Mouse (Mus musculus): Measurements from ENCODE around the gene Rnf217. TPM values are rescaled to one million over a fixed set of nuclear protein-coding genes. Genes with fewer than 3 reads are reported as not detected.
A peak's percentile ranks its signal among the peaks of the same experiment; 100 is the strongest.

Gene Rnf217
- polyA plus RNA-seq, 1 experiment from 2014 or later: 1.0 TPM

DNA sequence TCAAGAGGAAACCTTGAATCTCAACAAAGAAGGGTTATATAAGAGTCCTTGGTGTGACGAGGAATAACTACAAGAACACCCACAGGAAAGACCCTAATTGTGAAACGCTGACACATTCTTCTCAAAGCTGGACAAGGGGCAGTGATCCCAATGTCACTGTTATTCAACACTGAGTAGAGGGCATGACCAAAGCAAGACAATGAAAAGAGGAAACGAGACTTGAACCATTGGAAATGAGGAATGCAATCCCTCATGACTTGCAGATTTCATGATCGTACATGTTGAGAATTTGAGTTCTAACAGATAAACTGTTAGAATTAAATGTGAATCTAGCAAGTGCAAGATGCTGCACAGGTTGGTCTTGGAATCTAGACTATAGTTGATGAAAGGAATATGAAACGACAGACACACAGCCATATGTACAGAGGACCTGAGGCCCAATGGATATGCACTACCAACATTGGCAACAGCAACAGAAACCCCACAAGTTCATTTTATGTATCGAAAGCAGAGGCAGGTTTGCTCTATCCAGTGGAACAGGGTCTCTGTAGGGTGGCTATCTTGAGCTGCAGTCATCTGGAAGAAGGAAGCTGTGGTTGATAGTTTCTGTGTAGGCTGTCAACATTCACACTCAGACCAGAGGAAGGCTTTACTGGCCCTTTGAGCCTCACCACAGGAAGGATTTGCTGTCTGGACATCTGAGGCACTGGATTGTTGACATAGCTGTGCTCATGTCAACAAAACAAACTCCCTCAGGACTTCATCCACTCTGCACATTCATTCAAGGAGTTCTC lies 64.6 kb downstream of the Rnf217 start:
- 73% methylated on average over 6 of the region's 6 CpGs for WGBS

GRCm38 (mm10) chr10:31540518-31540917 lies 68.5 kb downstream of the Rnf217 start:
- no peaks in the 10 kb centered on the region for H3K36me3 ChIP-seq
- H3K27ac ChIP-seq: no peak overlapping the region
- DNase-seq (ENCODE audit: low spot score): no peak
- H3K4me1 ChIP-seq (replicated peaks): no peaks in the 10 kb centered on the region
- no peaks in the 10 kb centered on the region for H3K9me3 ChIP-seq
- 86% methylated on average over 4 of the region's 4 CpGs for WGBS
- no peak overlapping the region for H3K4me3 ChIP-seq
- no peaks in the 10 kb centered on the region for H3K27me3 ChIP-seq (ENCODE audit: insufficient read depth, poor library complexity, severe bottlenecking)

More for the DNA sequence above, 64.6 kb downstream of the Rnf217 start:
- H3K9me3 ChIP-seq: no peaks in the 10 kb centered on the region
- no peaks in the 10 kb centered on the region for H3K4me1 ChIP-seq (replicated peaks)
- no peaks in the 10 kb centered on the region for H3K36me3 ChIP-seq
- H3K4me3 ChIP-seq: no peak overlapping the region
- no peak for DNase-seq (ENCODE audit: low spot score)
- H3K27me3 ChIP-seq (ENCODE audit: insufficient read depth, poor library complexity, severe bottlenecking): no peaks in the 10 kb centered on the region
- no peak overlapping the region for H3K27ac ChIP-seq

- H3K9me3 ChIP-seq: no peaks in the 10 kb centered on the region
- no peaks in the 10 kb centered on the region for H3K4me1 ChIP-seq (replicated peaks)
- no peak overlapping the region for H3K27ac ChIP-seq
- no peak overlapping the region for H3K4me3 ChIP-seq
- no peaks in the 10 kb centered on the region for H3K27me3 ChIP-seq (ENCODE audit: insufficient read depth, poor library complexity, severe bottlenecking)
- H3K36me3 ChIP-seq: no peaks in the 10 kb centered on the region
- WGBS: 76% methylated on average over 2 of the region's 2 CpGs
- DNase-seq (ENCODE audit: low spot score): no peak
These were observed 69.6 kb downstream of the Rnf217 start for GRCm38 (mm10) chr10:31539351-31539750.

GRCm38 (mm10) chr10:31538721-31539120 lies 70.3 kb downstream of the Rnf217 start:
- Histone ChIP-seq H3K4me1 (replicated peaks) (no peaks in the 10 kb centered on the region), H3K36me3 (no peaks in the 10 kb centered on the region), H3K4me3 (no peak overlapping the region), H3K27me3 (ENCODE audit: insufficient read depth, poor library complexity, severe bottlenecking) (no peaks in the 10 kb centered on the region), H3K9me3 (no peaks in the 10 kb centered on the region), H3K27ac (no peak overlapping the region)
- 84% methylated on average over 3 of the region's 3 CpGs for WGBS
- no peak for DNase-seq (ENCODE audit: low spot score)

DNA sequence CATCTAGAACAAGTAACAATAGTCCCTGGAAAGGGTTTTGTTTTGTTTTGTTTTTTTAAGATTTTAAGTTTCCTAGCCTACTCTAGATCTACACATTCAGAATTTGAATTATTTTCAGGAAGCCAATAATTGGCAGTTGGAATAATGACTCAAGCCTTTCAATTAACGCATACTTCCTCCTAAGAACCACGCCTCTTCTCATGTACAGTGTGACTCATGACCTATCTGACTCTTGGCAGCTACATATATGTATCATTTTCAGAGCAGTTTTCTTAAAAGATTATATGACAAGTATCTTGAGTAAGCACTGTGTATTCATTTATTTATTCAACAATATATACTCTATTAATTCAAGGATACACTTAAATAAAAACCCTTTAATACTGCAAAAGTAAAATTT lies 70.7 kb downstream of the Rnf217 start:
- Histone ChIP-seq H3K4me1 (replicated peaks) (no peaks in the 10 kb centered on the region), H3K4me3 (no peak overlapping the region), H3K36me3 (0 out of 2 replicates have a peak, but pooled peaks cover 3% of the 10 kb centered on the region), H3K27ac (no peak overlapping the region), H3K27me3 (ENCODE audit: insufficient read depth, poor library complexity, severe bottlenecking) (no peaks in the 10 kb centered on the region), H3K9me3 (no peaks in the 10 kb centered on the region)
- DNase-seq (ENCODE audit: low spot score): no peak
- 95% methylated on average over 2 of the region's 2 CpGs for WGBS

GRCm38 (mm10) chr10:31537213-31537612 lies 71.8 kb downstream of the Rnf217 start:
- no peak for DNase-seq (ENCODE audit: low spot score)
- WGBS: 74% methylated on average over 3 of the region's 3 CpGs
- H3K27me3 ChIP-seq (ENCODE audit: insufficient read depth, poor library complexity, severe bottlenecking): no peaks in the 10 kb centered on the region

DNA sequence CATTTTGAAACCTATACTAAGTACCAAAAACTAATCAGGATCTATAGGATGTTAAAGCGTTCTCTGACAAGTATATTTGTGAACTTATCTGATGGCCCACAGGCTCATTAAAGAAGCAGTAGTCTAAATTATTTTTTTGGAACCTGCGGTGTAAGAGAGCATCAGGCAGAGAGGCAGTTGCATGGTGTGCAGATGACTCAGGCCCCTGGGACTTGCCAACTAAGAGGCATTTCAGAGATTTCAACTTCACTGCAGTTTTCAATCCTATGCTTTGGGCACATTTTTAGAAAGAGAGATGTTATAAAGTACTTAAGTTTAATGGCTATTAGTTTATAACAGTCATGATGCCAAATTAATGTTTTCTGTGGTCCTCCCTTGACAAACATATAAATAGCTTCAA lies 73.9 kb downstream of the Rnf217 start:
- H3K4me3 ChIP-seq: no peak overlapping the region
- no peaks in the 10 kb centered on the region for H3K27me3 ChIP-seq (ENCODE audit: insufficient read depth, poor library complexity, severe bottlenecking)
- 90% methylated on average over 2 of the region's 2 CpGs for WGBS
- no peak for DNase-seq (ENCODE audit: low spot score)
- H3K9me3 ChIP-seq: no peaks in the 10 kb centered on the region
- H3K4me1 ChIP-seq (replicated peaks): no peaks in the 10 kb centered on the region
- 0 out of 2 replicates have a peak, but pooled peaks cover 6% of the 10 kb centered on the region for H3K36me3 ChIP-seq
- no peak overlapping the region for H3K27ac ChIP-seq

More at GRCm38 (mm10) chr10:31537213-31537612, 71.8 kb downstream of the Rnf217 start:
- no peaks in the 10 kb centered on the region for H3K9me3 ChIP-seq
- H3K27ac ChIP-seq: no peak overlapping the region
- no peaks in the 10 kb centered on the region for H3K4me1 ChIP-seq (replicated peaks)
- H3K36me3 ChIP-seq: 0 out of 2 replicates have a peak, but pooled peaks cover 6% of the 10 kb centered on the region
- H3K4me3 ChIP-seq: no peak overlapping the region

- Histone ChIP-seq H3K36me3 (0 out of 2 replicates have a peak, but pooled peaks cover 6% of the 10 kb centered on the region), H3K27ac (no peak overlapping the region), H3K27me3 (ENCODE audit: insufficient read depth, poor library complexity, severe bottlenecking) (no peaks in the 10 kb centered on the region), H3K4me1 (replicated peaks) (peaks cover 6% of the 10 kb centered on the region), H3K9me3 (no peaks in the 10 kb centered on the region), H3K4me3 (no peak overlapping the region)
- WGBS: 89% methylated on average over 6 of the region's 6 CpGs
- DNase-seq (ENCODE audit: low spot score): no peak
These were observed 75.6 kb downstream of the Rnf217 start for GRCm38 (mm10) chr10:31533270-31533826.

DNA sequence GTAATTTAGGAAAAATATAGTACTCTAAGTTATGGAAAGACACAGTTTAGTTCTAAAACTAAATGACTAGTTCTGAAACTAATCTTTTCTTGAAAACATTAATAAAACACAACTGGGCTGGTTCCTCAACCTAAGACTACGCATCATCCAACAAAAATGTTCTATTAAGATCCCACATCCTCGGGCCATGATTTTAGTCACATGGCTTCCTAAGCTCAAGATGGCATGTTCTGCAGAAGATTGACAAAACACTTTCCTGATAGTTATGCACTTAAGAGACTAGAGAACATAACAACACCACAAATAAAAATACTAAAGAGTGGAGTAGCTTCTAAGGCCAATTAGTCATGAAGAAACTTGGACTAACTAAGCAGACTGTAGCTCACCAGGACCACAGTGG lies 76.2 kb downstream of the Rnf217 start:
- no peaks in the 10 kb centered on the region for H3K9me3 ChIP-seq
- no peak overlapping the region for H3K27ac ChIP-seq
- H3K27me3 ChIP-seq (ENCODE audit: insufficient read depth, poor library complexity, severe bottlenecking): no peaks in the 10 kb centered on the region
- WGBS: 96% methylated on average over 2 of the region's 2 CpGs
- H3K4me1 ChIP-seq (replicated peaks): peaks cover 10% of the 10 kb centered on the region
- no peak overlapping the region for H3K4me3 ChIP-seq
- 0 out of 2 replicates have a peak, but pooled peaks cover 6% of the 10 kb centered on the region for H3K36me3 ChIP-seq
- DNase-seq (ENCODE audit: low spot score): no peak

GRCm38 (mm10) chr10:31528297-31528984 lies 80.5 kb downstream of the Rnf217 start:
- DNase-seq (ENCODE audit: low spot score): peak; percentile 12
- Histone ChIP-seq H3K36me3 (0 out of 2 replicates have a peak, but pooled peaks cover 4% of the 10 kb centered on the region), H3K9me3 (no peaks in the 10 kb centered on the region), H3K27ac (no peak overlapping the region), H3K4me1 (replicated peaks) (peaks cover 10% of the 10 kb centered on the region), H3K27me3 (ENCODE audit: insufficient read depth, poor library complexity, severe bottlenecking) (no peaks in the 10 kb centered on the region), H3K4me3 (no peak overlapping the region)
- 35% methylated on average over 6 of the region's 6 CpGs for WGBS

DNA sequence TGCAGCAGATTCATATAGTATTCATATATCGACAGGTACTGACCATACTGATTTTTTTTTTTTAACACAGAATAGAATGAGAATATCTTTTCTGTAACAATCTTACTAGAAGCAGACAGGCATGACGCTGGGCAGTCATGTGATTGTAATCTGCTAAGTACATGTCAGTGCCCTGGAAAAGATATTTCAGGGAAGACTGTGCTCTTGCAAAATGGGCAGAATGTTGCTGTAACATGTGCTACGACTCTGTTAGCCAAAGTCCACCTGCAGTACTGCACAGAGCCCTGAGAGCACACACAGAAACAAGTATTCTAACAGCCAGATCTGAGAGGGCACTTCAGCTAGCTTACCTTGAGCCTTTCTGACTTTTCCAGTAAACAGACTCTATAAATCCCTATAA lies 83.3 kb downstream of the Rnf217 start:
- no peak overlapping the region for H3K27ac ChIP-seq
- H3K27me3 ChIP-seq (ENCODE audit: insufficient read depth, poor library complexity, severe bottlenecking): no peaks in the 10 kb centered on the region
- peaks cover 10% of the 10 kb centered on the region for H3K4me1 ChIP-seq (replicated peaks)
- H3K9me3 ChIP-seq: no peaks in the 10 kb centered on the region
- no peaks in the 10 kb centered on the region for H3K36me3 ChIP-seq
- no peak overlapping the region for H3K4me3 ChIP-seq
- WGBS: 95% methylated on average over 3 of the region's 3 CpGs
- no peak for DNase-seq (ENCODE audit: low spot score)

DNA sequence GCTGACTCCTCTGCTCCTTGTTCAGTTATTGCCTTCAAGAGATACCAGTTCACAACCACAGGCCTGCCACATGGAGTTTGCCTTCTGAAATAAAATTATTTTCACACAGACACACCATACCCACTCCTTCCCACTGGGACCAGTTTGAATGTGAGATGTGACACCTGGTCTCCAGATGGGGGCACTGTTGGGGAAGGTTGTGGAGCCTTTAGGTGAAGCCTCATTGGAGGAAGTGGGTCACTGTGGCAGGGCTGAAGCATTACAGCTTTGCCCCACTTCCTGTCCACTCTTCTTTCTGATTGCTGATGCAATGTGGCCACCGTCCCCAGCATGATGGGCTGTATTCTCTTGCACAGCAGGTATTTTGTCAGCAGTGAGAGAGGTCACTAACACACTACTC lies 89.6 kb downstream of the Rnf217 start:
- Histone ChIP-seq H3K27ac (no peak overlapping the region), H3K9me3 (no peaks in the 10 kb centered on the region), H3K4me1 (replicated peaks) (peaks cover 6% of the 10 kb centered on the region; the same call in 1 of the 2 replicates), H3K27me3 (ENCODE audit: insufficient read depth, poor library complexity, severe bottlenecking) (no peaks in the 10 kb centered on the region), H3K36me3 (no peaks in the 10 kb centered on the region), H3K4me3 (no peak overlapping the region)
- DNase-seq (ENCODE audit: low spot score): no peak
- 48% methylated on average over 1 of the region's 1 CpGs for WGBS

DNA sequence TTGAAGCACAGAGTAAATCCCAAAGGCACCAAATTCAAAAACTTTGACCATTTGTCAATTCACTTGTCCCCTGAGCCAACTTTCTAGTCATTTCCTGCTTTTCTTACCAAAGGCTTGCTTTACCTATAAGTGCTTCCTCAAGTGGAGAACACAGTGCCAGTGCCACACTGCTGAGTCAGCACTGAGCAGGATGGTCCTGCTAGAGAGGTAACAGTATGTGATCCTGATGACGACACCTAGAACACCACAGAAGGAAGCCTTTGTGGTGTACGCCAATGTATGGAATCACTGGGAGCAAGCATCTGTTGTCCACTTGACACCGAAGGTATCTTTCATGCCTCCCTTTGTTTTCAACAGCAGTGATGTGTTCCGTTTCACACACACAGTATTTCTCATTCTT lies 90.8 kb downstream of the Rnf217 start:
- 91% methylated on average over 4 of the region's 4 CpGs for WGBS
- no peak overlapping the region for H3K4me3 ChIP-seq
- DNase-seq (ENCODE audit: low spot score): no peak
- H3K4me1 ChIP-seq (replicated peaks): peaks cover 6% of the 10 kb centered on the region; the same call in 1 of the 2 replicates
- no peaks in the 10 kb centered on the region for H3K36me3 ChIP-seq
- no peak overlapping the region for H3K27ac ChIP-seq
- no peaks in the 10 kb centered on the region for H3K27me3 ChIP-seq (ENCODE audit: insufficient read depth, poor library complexity, severe bottlenecking)
- no peaks in the 10 kb centered on the region for H3K9me3 ChIP-seq

Measured in hindbrain, embryonic 10.5 days (tissue).